Mouse (Mus musculus) hindbrain, embryonic 11.5 days (tissue): ENCODE data around the gene Btnl2. TPM values are rescaled to one million over a fixed set of nuclear protein-coding genes. Genes with fewer than 3 reads are reported as not detected.

ENCODE experiments used
- ATAC-seq: fragments of 200-750 bp; cut with Nextera tagmentation; 2 replicates; pipeline ENCODE4 v1.8.0; 2017; ENCODE audit warnings: mild to moderate bottlenecking, moderate TSS enrichment, moderate library complexity; ENCODE audit not compliant: low FRiP score
- DNase-seq: peaks from one replicate; pipeline ENCODE4 v3.0.0-alpha.2; 2015; ENCODE audit warnings: low spot score
- H3K27ac ChIP-seq: fragments of 300-500 bp; sonication (generic); 2 replicates; pipeline ENCODE4 v1.5.1; 2014; ENCODE audit warnings: mild to moderate bottlenecking, low read depth, low read length
- H3K27me3 ChIP-seq: fragments of 300-500 bp; sonication (generic); 2 replicates; pipeline ENCODE4 v1.6.1; 2014; ENCODE audit warnings: mild to moderate bottlenecking, low read length, moderate library complexity, mixed read lengths; ENCODE audit not compliant: control insufficient read depth, insufficient read depth
- H3K36me3 ChIP-seq: fragments of 300-500 bp; sonication (generic); 2 replicates; pipeline ENCODE4 v1.6.1; 2014; ENCODE audit warnings: mild to moderate bottlenecking, low read length, moderate library complexity, mixed read lengths; ENCODE audit not compliant: control insufficient read depth, insufficient read depth
- H3K4me1 ChIP-seq: fragments of 300-500 bp; sonication (generic); replicated peaks from 2 replicates; pipeline ENCODE4 v1.6.1; 2014; ENCODE audit warnings: low read length, mixed read lengths; ENCODE audit not compliant: control insufficient read depth, insufficient read depth
- H3K4me2 ChIP-seq: fragments of 300-500 bp; sonication (generic); replicated peaks from 2 replicates; pipeline ENCODE4 v1.6.1; 2014; ENCODE audit warnings: mild to moderate bottlenecking, low read depth, low read length
- H3K4me3 ChIP-seq: fragments of 300-500 bp; sonication (generic); 2 replicates; pipeline ENCODE4 v1.5.1; 2014; ENCODE audit warnings: low read depth, low read length
- H3K9ac ChIP-seq: fragments of 300-500 bp; sonication (generic); 2 replicates; pipeline ENCODE4 v1.6.1; 2014; ENCODE audit warnings: low read depth, low read length
- H3K9me3 ChIP-seq: fragments of 300-500 bp; sonication (generic); 2 replicates; pipeline ENCODE4 v1.6.1; 2016; ENCODE audit warnings: low read length; ENCODE audit not compliant: control insufficient read depth
- WGBS: fragments of 180-500 bp; shearing (Covaris S2); extraction: QIAGEN DNeasy Blood & Tissue Kit; methylation state at CpG from one replicate; pipeline ENCODE4 v1.1.7; 2014; 5-methylcytosine and 5-hydroxymethylcytosine counted together
- polyA plus RNA-seq: library from polyadenylated mRNA; unstranded; fragments of >200 nt; fragmentation: Nextera tagmentation; extraction: Ambion mirVana; gene quantifications from 2 replicates; pipeline ENCODE4 v1.2.1, GENCODE M21; 2014

Btnl2 gene
- polyA plus RNA-seq, 1 experiment from 2014 or later, result not detected

- Histone ChIP-seq H3K27ac (peak overlapping the region; percentile 97), H3K4me2 (peak overlapping the region; percentile 45; the same call in 1 of the 2 replicates), H3K4me3 (peak overlapping the region; percentile 56), H3K9ac (no peak overlapping the region; the same call in 1 of the 2 replicates), H3K36me3 (no peaks in the 10 kb centered on the region), H3K4me1 (no peaks in the 10 kb centered on the region), H3K27me3 (no peaks in the 10 kb centered on the region), H3K9me3 (no peaks in the 10 kb centered on the region)
- peak; percentile 88 for ATAC-seq
- 15% methylated on average over 9 of the region's 9 CpGs for WGBS
- DNase-seq, result peak; percentile 77
Measured at GRCm38 (mm10) chr17:34398058-34398710, 43.6 kb downstream of the Btnl2 start.

DNA sequence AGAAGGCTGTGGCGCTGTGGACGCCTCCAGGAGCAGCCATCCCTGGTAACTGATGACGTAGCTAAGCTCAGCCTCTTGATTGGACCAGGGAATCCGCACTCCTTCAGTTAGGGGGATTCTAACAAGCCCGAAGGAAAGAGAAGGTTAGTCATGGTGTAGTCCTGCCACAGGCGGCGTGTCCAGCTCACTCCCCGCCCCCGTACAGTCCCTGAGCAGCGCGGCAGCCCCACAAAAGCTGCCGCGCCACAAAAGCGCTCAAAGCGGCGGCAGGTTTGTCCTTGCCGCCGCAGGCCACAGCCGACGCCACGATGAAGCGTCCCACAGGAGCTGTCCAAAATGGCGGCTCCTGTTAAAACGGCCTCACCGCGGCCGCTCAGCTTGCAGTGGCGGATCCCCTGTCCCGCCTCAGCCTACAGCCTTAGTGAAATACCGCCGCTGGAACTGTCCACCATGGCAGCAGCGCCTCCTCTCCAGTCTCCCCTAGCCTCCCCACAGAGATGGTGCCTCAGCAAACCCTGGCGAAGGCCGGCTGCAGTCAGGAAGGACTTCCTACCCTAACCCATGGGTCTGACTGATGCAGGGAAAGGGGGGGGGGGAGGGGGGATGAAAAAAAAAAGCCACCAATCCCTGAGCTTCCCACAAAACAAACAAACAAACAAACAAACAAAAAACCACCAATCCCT is 44.2 kb downstream of the Btnl2 start, which contains the start of gene BC051142:
Gene BC051142 (plus strand): TSS at position 110 of the 683 bp plus-strand sequence.
- WGBS, result 8% methylated on average over 34 of the region's 34 CpGs
- H3K27ac ChIP-seq, result peak within 1 kb of the TSS; percentile 97
- peak within 1 kb of the TSS; percentile 84 for H3K9ac ChIP-seq
- H3K36me3 ChIP-seq, result no peaks in the 10 kb centered on the region
- DNase-seq (peak; percentile 88), ATAC-seq (peak; percentile 99)
- no peaks in the 10 kb centered on the region for H3K9me3 ChIP-seq
- H3K4me1 ChIP-seq, result no peaks in the 10 kb centered on the region
- H3K4me2 ChIP-seq, result peak within 1 kb of the TSS; percentile 45
- no peaks in the 10 kb centered on the region for H3K27me3 ChIP-seq
- H3K4me3 ChIP-seq, result peak within 1 kb of the TSS; percentile 56

DNA sequence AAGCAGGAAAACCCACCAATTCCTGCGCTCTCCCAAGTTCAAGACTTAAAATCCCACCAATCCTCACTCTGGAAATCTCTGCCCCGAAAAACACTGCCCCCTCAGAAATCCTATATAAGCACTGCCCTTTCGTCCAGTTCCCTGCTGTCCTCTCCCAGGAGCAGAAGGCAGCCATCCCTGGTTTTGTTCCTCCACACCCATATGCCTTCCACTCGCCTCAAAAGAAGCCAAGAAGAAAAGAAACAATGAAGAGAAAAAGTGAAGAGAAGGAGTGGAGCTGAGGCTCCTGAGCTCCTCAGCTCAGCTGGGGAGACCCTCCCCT is 44.7 kb downstream of the Btnl2 start:
- DNase-seq (no peak), ATAC-seq (no peak)
- H3K27me3 ChIP-seq, result no peaks in the 10 kb centered on the region
- WGBS, result 29% methylated on average over 4 of the region's 4 CpGs
- H3K9me3 ChIP-seq, result no peaks in the 10 kb centered on the region
- no peak overlapping the region; the same call in 1 of the 2 replicates for H3K4me3 ChIP-seq
- peak overlapping the region; percentile 97; the same call in 1 of the 2 replicates for H3K27ac ChIP-seq
- no peaks in the 10 kb centered on the region for H3K36me3 ChIP-seq
- peak overlapping the region; percentile 45 for H3K4me2 ChIP-seq
- no peaks in the 10 kb centered on the region for H3K4me1 ChIP-seq
- H3K9ac ChIP-seq, result no peak overlapping the region

DNA sequence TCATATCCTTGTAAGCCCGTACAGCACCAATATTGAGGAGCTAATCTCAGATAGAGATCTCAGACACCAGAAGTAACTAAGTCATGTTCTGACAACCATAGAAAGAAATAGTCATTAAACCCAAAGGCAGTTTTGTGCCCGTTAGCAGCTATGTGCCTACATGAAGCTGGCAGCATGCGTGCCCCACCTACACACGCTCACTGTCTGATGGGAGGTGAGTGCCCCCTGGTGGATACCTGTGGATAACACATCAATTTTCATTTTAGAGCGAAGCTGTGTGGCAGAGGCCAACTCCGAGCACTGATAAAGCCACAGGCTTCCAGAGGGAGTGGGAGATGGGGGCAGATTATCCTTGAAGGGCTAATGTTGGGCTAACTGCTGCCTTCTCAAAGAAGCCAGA is 56.5 kb downstream of the Btnl2 start:
- no peak overlapping the region for H3K4me2 ChIP-seq
- H3K9ac ChIP-seq, result no peak overlapping the region
- no peak overlapping the region for H3K27ac ChIP-seq
- no peak overlapping the region for H3K4me3 ChIP-seq
- H3K9me3 ChIP-seq, result no peaks in the 10 kb centered on the region
- no peaks in the 10 kb centered on the region for H3K4me1 ChIP-seq
- H3K36me3 ChIP-seq, result no peaks in the 10 kb centered on the region
- WGBS, result 27% methylated on average over 6 of the region's 6 CpGs
- DNase-seq (peak; percentile 79), ATAC-seq (no peak)
- no peaks in the 10 kb centered on the region for H3K27me3 ChIP-seq

Other genes starting within 250 kb of the Btnl2 start
- gene H2-DMa, start 235.3 kb upstream of the Btnl2 start, polyA plus RNA-seq, result 8.6 and 13.8 TPM in 2 replicates
- 113 and 159 TPM in 2 replicates for gene Brd2, start 232.2 kb upstream of the Btnl2 start, polyA plus RNA-seq
- gene H2-DMb2, start 211.5 kb upstream of the Btnl2 start, polyA plus RNA-seq, result not detected in 2 replicates
- 0.29 and 0.94 TPM in 2 replicates for gene H2-DMb1, start 201.8 kb upstream of the Btnl2 start, polyA plus RNA-seq
- 1.0 and 1.1 TPM in 2 replicates for gene Tap1, start 167.3 kb upstream of the Btnl2 start, polyA plus RNA-seq
- gene Psmb9, start 167.1 kb upstream of the Btnl2 start, polyA plus RNA-seq, result 0.42 and 1.1 TPM in 2 replicates
- 1.3 and 1.9 TPM in 2 replicates for gene Psmb8, start 157.1 kb upstream of the Btnl2 start, polyA plus RNA-seq
- 0.19 and 0.50 TPM in 2 replicates for gene Tap2, start 151.3 kb upstream of the Btnl2 start, polyA plus RNA-seq
- gene H2-Ob, start 115.9 kb upstream of the Btnl2 start, polyA plus RNA-seq, result not detected in 2 replicates
- 2.4 and 3.1 TPM in 2 replicates for gene H2-Ab1, start 97.1 kb upstream of the Btnl2 start, polyA plus RNA-seq
- not detected in 2 replicates for gene H2-Aa, start 67.0 kb upstream of the Btnl2 start, polyA plus RNA-seq
- 1.3 and 2.5 TPM in 2 replicates for gene H2-Eb1, start 49.0 kb upstream of the Btnl2 start, polyA plus RNA-seq
- gene H2-Eb2, start 29.2 kb upstream of the Btnl2 start, polyA plus RNA-seq, result not detected in 2 replicates
- gene Btnl1, start 22.3 kb downstream of the Btnl2 start, polyA plus RNA-seq, result 0.08 TPM in 1 of 2 replicates, not detected in the other
- gene BC051142, start 44.0 kb downstream of the Btnl2 start, polyA plus RNA-seq, result 2.7 and 4.1 TPM in 2 replicates
- not detected in 2 replicates for gene Btnl4, start 122.5 kb downstream of the Btnl2 start, polyA plus RNA-seq
- gene Btnl6, start 162.5 kb downstream of the Btnl2 start, polyA plus RNA-seq, result not detected in 2 replicates
- gene Notch4, start 209.4 kb downstream of the Btnl2 start, polyA plus RNA-seq, result 9.6 and 11.6 TPM in 2 replicates
- 3.2 and 5.9 TPM in 2 replicates for gene Gpsm3, start 235.0 kb downstream of the Btnl2 start, polyA plus RNA-seq
- 16.6 and 17.3 TPM in 2 replicates for gene Pbx2, start 236.4 kb downstream of the Btnl2 start, polyA plus RNA-seq
- gene Ager, start 243.0 kb downstream of the Btnl2 start, polyA plus RNA-seq, result 1.7 and 2.2 TPM in 2 replicates
- gene Rnf5, start 248.9 kb downstream of the Btnl2 start, polyA plus RNA-seq, result 175 and 182 TPM in 2 replicates
- 73.8 and 81.2 TPM in 2 replicates for gene Agpat1, start 249.4 kb downstream of the Btnl2 start, polyA plus RNA-seq